Mouse (Mus musculus) liver, embryonic 16.5 days (tissue): Measurements from ENCODE around the gene Erbb4. TPM values are rescaled to one million over a fixed set of nuclear protein-coding genes. Genes with fewer than 3 reads are reported as not detected.

Experiments
- ATAC-seq: fragments of 200-750 bp; cut with Nextera tagmentation; 2 replicates; pipeline ENCODE4 v1.8.0; 2017; ENCODE audit warnings: low read depth, mild to moderate bottlenecking, moderate number of reproducible peaks, moderate library complexity
- H3K27ac ChIP-seq: fragments of 300-500 bp; sonication (generic); 2 replicates; pipeline ENCODE4 v1.5.1; 2014; ENCODE audit warnings: mild to moderate bottlenecking, low read length
- H3K27me3 ChIP-seq: fragments of 300-500 bp; sonication (generic); 2 replicates; pipeline ENCODE4 v1.6.1; 2014; ENCODE audit warnings: low read depth, low read length, mixed read lengths; ENCODE audit not compliant: control insufficient read depth, insufficient read depth
- H3K36me3 ChIP-seq: fragments of 300-500 bp; sonication (generic); 2 replicates; pipeline ENCODE4 v1.6.1; 2014; ENCODE audit warnings: mild to moderate bottlenecking; ENCODE audit not compliant: control insufficient read depth, insufficient read depth
- H3K4me1 ChIP-seq: fragments of 300-500 bp; sonication (generic); 2 replicates; pipeline ENCODE4 v1.6.1; 2014; ENCODE audit warnings: low read depth, low read length, mixed read lengths; ENCODE audit not compliant: control insufficient read depth
- H3K4me2 ChIP-seq: fragments of 300-500 bp; sonication (generic); 2 replicates; pipeline ENCODE4 v1.6.1; 2014; ENCODE audit warnings: low read depth, low read length, mixed read lengths
- H3K4me3 ChIP-seq: fragments of 300-500 bp; sonication (generic); 2 replicates; pipeline ENCODE4 v1.5.1; 2014; ENCODE audit warnings: low read depth, mild to moderate bottlenecking, low read length
- H3K9ac ChIP-seq: fragments of 300-500 bp; sonication (generic); 2 replicates; pipeline ENCODE4 v1.6.1; 2014; ENCODE audit warnings: low read depth, low read length
- H3K9me3 ChIP-seq: fragments of 300-500 bp; sonication (generic); replicated peaks from 2 replicates; pipeline ENCODE4 v1.6.1; 2016; ENCODE audit warnings: low read length; ENCODE audit not compliant: control insufficient read depth
- WGBS: fragments of 180-500 bp; shearing (Covaris S2); extraction: QIAGEN DNeasy Blood & Tissue Kit; methylation state at CpG from one replicate; pipeline ENCODE4 v1.1.7; 2014; ENCODE audit not compliant: insufficient replicate concordance; 5-methylcytosine and 5-hydroxymethylcytosine counted together
- polyA plus RNA-seq: library from polyadenylated mRNA; unstranded; fragments of >200 nt; fragmentation: Nextera tagmentation; extraction: Ambion mirVana; gene quantifications from 2 replicates; pipeline ENCODE4 v1.2.1, GENCODE M21; 2015

Erbb4 gene
- polyA plus RNA-seq, 1 experiment from 2014 or later = not detected

DNA sequence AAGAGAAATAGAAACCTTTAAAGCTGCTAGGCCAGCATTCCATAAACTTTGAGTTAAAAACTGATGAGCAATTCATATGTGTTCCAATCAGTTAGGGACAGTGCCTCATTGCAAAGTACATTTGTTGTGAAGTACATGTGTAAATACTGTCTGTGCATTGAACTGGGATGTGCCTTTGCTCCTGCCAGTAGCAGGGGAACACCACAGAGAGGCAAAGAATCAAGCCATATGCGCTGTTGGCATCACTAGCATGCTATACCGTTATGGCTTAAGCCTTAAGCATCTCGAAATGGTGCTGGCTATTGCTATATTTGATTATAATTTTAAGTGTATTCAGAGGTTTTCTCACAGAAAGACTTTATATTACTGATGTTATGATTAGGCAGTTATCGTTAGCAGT is 58.9 kb downstream of the Erbb4 start:
- Histone ChIP-seq H3K36me3 (no peaks in the 10 kb centered on the region), H3K27ac (no peak overlapping the region), H3K9me3 (no peaks in the 10 kb centered on the region), H3K9ac (no peak overlapping the region), H3K4me3 (no peak overlapping the region), H3K4me2 (no peak overlapping the region), H3K27me3 (no peaks in the 10 kb centered on the region), H3K4me1 (no peaks in the 10 kb centered on the region)
- 64% methylated on average over 4 of the region's 4 CpGs for WGBS
- no peak for ATAC-seq

DNA sequence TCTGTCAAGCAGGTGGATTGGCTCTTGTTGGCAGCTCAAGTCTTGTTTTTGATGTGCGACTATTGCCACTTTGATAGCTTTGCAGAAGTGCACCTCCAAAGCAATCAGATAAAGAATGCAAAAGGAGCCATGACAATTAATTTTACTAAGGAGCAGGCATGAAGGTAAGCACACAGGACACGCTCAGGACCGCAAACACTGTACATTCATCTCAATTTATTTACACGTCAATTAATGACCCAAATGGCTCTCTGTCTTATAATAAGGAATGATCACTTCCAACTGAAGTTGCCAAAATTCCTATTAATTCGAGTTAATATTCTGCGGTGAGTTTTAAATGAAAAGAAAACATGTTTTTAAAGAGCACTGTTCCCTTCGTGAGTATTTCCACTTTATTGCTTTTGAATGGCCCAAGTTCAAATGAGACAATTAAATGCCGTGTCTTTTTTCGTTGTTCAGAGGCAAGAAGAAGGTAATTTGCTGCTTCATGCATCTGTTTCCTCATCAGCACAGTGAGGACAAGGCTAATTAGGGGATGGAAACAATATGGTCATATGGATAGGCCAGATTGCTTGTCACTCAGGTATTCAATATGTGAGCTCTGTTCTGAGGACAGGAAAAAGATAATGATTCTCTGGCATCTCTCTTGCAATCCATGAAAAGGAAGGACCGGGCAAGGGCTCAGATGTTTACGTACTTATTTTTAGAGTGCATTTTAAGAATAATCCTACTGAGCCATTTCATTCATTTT is 61.5 kb downstream of the Erbb4 start:
- no peak for ATAC-seq
- H3K9ac ChIP-seq = no peak overlapping the region
- H3K27me3 ChIP-seq = no peaks in the 10 kb centered on the region
- no peaks in the 10 kb centered on the region for H3K36me3 ChIP-seq
- no peak overlapping the region for H3K4me3 ChIP-seq
- H3K9me3 ChIP-seq = no peaks in the 10 kb centered on the region
- H3K4me1 ChIP-seq = no peaks in the 10 kb centered on the region
- no peak overlapping the region for H3K4me2 ChIP-seq
- H3K27ac ChIP-seq = no peak overlapping the region
- WGBS = 66% methylated on average over 11 of the region's 11 CpGs

GRCm38 (mm10) chr1:69027816-69028215 is 80.0 kb downstream of the Erbb4 start:
- Histone ChIP-seq H3K27ac (no peak overlapping the region), H3K4me2 (no peak overlapping the region), H3K9ac (no peak overlapping the region), H3K36me3 (no peaks in the 10 kb centered on the region), H3K9me3 (no peaks in the 10 kb centered on the region), H3K27me3 (no peaks in the 10 kb centered on the region), H3K4me1 (no peaks in the 10 kb centered on the region), H3K4me3 (no peak overlapping the region)
- no peak for ATAC-seq
- 54% methylated on average over 5 of the region's 5 CpGs for WGBS

GRCm38 (mm10) chr1:69024858-69025257 is 83.0 kb downstream of the Erbb4 start:
- H3K4me3 ChIP-seq = no peak overlapping the region
- ATAC-seq = no peak
- no peaks in the 10 kb centered on the region for H3K27me3 ChIP-seq
- no peaks in the 10 kb centered on the region for H3K4me1 ChIP-seq
- H3K27ac ChIP-seq = no peak overlapping the region
- no peak overlapping the region for H3K9ac ChIP-seq
- no peak overlapping the region for H3K4me2 ChIP-seq
- H3K36me3 ChIP-seq = no peaks in the 10 kb centered on the region
- 35% methylated on average over 3 of the region's 3 CpGs for WGBS
- no peaks in the 10 kb centered on the region for H3K9me3 ChIP-seq

DNA sequence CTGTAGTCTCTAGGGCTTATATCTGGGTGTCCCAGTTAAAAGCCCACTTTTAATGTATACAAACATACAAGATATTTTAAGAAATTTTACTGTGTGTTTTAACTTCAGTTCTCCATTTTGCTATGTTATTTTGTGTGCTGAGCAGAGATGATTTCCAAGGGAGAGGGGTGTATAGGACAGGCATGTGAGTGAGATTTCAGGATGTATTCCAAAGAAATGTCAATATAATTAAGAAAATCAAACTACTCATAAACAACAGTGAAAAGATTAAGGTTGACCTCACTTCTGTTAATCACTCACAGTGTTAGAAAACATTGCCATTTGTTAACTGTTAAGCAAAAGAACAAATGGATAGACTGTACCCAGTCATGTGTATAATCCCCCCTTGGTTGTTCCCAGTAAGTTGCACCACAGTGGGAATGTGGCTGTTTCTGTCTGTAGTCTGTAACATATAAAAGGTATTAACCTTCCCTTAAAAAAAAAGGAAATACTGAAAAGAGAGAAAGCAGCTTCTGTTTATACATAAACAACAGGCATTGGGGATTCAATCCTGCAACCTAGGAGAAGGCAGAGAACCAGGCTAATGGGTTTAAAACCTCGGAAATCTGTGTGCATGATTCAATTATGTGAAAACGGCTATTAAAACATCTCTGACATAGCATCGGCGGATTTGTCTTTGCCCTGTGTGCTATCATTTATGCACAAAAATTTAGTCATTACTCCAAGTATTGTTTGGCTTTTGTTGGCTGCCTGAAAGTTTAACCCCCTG is 84.5 kb downstream of the Erbb4 start:
- H3K4me2 ChIP-seq = no peak overlapping the region
- H3K4me1 ChIP-seq = no peaks in the 10 kb centered on the region
- H3K9ac ChIP-seq = no peak overlapping the region
- no peaks in the 10 kb centered on the region for H3K36me3 ChIP-seq
- no peaks in the 10 kb centered on the region for H3K9me3 ChIP-seq
- ATAC-seq = no peak
- WGBS = 59% methylated on average over 4 of the region's 4 CpGs
- H3K4me3 ChIP-seq = no peak overlapping the region
- H3K27me3 ChIP-seq = no peaks in the 10 kb centered on the region
- no peak overlapping the region for H3K27ac ChIP-seq

- Histone ChIP-seq H3K4me3 (no peak overlapping the region), H3K4me2 (no peak overlapping the region)
- WGBS = 66% methylated on average over 5 of the region's 5 CpGs
These were observed 97.9 kb downstream of the Erbb4 start for GRCm38 (mm10) chr1:69009800-69010505.

DNA sequence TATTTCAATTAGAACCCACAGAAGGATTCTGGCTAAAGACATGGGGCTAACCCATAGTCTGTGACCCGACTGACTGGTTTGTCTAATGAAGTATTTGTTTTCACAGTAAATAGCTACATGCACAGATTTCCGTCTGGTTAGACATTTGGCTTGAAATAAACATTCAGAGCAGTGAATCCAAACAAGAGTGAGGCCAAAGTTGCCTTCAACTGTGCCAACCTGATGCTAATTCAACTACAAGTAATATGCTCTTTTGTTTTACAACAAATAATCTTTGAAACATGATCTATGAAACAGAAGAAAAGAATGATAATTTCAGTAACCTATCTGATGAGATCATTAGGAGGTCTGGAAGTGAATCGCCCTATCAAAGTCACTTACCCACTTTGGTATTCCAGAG is 106.5 kb downstream of the Erbb4 start:
- WGBS = 42% methylated on average over 3 of the region's 3 CpGs
- Histone ChIP-seq H3K4me1 (no peaks in the 10 kb centered on the region), H3K27ac (no peak overlapping the region), H3K9me3 (no peaks in the 10 kb centered on the region), H3K27me3 (no peaks in the 10 kb centered on the region), H3K4me3 (no peak overlapping the region), H3K4me2 (no peak overlapping the region), H3K36me3 (no peaks in the 10 kb centered on the region), H3K9ac (no peak overlapping the region)
- ATAC-seq = no peak

More at GRCm38 (mm10) chr1:69009800-69010505, 97.9 kb downstream of the Erbb4 start:
- no peak overlapping the region for H3K27ac ChIP-seq
- no peaks in the 10 kb centered on the region for H3K9me3 ChIP-seq
- H3K4me1 ChIP-seq = no peaks in the 10 kb centered on the region
- H3K27me3 ChIP-seq = no peaks in the 10 kb centered on the region
- no peaks in the 10 kb centered on the region for H3K36me3 ChIP-seq
- no peak overlapping the region for H3K9ac ChIP-seq
- ATAC-seq = no peak

GRCm38 (mm10) chr1:68979251-68979650 is 128.6 kb downstream of the Erbb4 start:
- no peak for ATAC-seq
- H3K36me3 ChIP-seq = no peaks in the 10 kb centered on the region
- no peak overlapping the region for H3K9ac ChIP-seq
- H3K4me2 ChIP-seq = no peak overlapping the region
- no peak overlapping the region for H3K4me3 ChIP-seq
- no peaks in the 10 kb centered on the region for H3K27me3 ChIP-seq
- H3K27ac ChIP-seq = no peak overlapping the region
- no peaks in the 10 kb centered on the region for H3K9me3 ChIP-seq
- 41% methylated on average over 2 of the region's 2 CpGs for WGBS
- no peaks in the 10 kb centered on the region for H3K4me1 ChIP-seq

DNA sequence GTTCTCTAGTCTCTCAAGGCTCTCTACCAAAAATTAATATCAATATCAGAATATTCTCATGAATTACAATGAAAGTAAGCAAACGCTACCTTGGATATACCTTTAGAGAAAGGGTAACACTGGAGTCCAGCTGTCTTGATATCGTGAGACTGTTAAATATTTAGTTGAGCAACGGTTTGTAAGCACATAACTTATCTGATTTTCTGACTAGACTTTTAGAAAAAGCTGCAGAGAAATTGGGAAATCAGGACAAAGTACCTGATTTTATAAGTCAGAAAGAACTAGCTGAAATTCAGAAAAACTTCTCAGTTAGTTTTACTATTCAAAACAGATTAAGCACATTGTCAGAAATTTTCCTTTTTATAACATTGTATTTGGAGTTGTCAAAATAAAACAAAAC is 129.3 kb downstream of the Erbb4 start:
- Histone ChIP-seq H3K27me3 (no peaks in the 10 kb centered on the region), H3K4me2 (no peak overlapping the region), H3K27ac (no peak overlapping the region), H3K4me3 (no peak overlapping the region), H3K4me1 (no peaks in the 10 kb centered on the region), H3K36me3 (no peaks in the 10 kb centered on the region), H3K9me3 (no peaks in the 10 kb centered on the region), H3K9ac (no peak overlapping the region)
- 61% methylated on average over 3 of the region's 3 CpGs for WGBS
- no peak for ATAC-seq
